ENCODE assay signal across 8 mouse cellular contexts in the genomic region with DNA sequence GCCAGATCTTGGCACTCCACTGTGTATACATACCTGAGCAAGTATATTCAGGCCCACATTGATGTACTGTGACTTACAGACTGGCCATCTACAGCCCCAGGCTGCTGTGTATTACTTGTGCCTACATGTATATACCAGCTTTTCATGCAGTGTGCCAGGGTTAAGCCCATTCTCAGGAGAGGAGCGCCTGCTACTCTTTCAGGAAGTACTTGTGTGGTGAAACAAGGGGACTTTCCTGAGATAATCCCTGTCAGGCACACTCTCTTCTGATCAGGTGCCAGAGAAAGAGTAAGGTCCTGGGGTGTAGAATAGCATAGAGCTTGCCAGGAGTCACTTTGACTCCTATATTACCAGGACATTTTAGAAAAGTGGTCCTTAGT. TPM values are rescaled to one million over a fixed set of nuclear protein-coding genes. Genes with fewer than 3 reads are reported as not detected.
DNase-seq lines count a peak whose midpoint lies in the region; ATAC-seq and TF ChIP-seq lines count a peak whose summit lies in the region.

No protein-coding gene starts in this region.

- no peaks in the 10 kb centered on the region for H3K27me3 ChIP-seq in kidney, embryonic 16.5 days (ENCODE audit: insufficient read depth, low read length)
- H3K27me3 ChIP-seq in intestine, embryonic 16.5 days (replicated peaks; ENCODE audit: control insufficient read depth, insufficient read depth, low read length) = no peaks in the 10 kb centered on the region
- no peaks in the 10 kb centered on the region for H3K27me3 ChIP-seq in midbrain, postnatal 0 days (ENCODE audit: insufficient read depth, low read length)

- 82% methylated on average over 1 of the region's 1 CpGs for WGBS in kidney, embryonic 16.5 days
- WGBS in intestine, embryonic 16.5 days = 91% methylated on average over 1 of the region's 1 CpGs
- 83% methylated on average over 1 of the region's 1 CpGs for WGBS in midbrain, postnatal 0 days

- no peak for DNase-seq in kidney, postnatal 10 days
- DNase-seq in midbrain, postnatal 0 days (ENCODE audit: low spot score) = no peak
- no peak for DNase-seq in right cerebral cortex, postnatal 25 days
- no peak for DNase-seq in right cerebral cortex, postnatal 4 days
- no peak for DNase-seq in adrenal gland, adult 18-20 months (ENCODE audit: low spot score in 2 of 2)

- no peak for TF ChIP-seq CTCF in midbrain, postnatal 0 days (IDR thresholded peaks at IDR 0.05)

- H3K4me2 ChIP-seq in kidney, embryonic 16.5 days (replicated peaks; ENCODE audit: low read depth, low read length) = peak overlapping the region; percentile 85
- H3K4me2 ChIP-seq in intestine, embryonic 16.5 days (ENCODE audit: low read depth, low read length) = peak overlapping the region; percentile 83
- peak overlapping the region; percentile 75 for H3K4me2 ChIP-seq in midbrain, postnatal 0 days (ENCODE audit: low read depth, low read length, poor library complexity, severe bottlenecking)

- H3K9ac ChIP-seq in kidney, embryonic 16.5 days (replicated peaks; ENCODE audit: low read length) = peak overlapping the region; percentile 91; the same call in 1 of the 2 replicates
- H3K9ac ChIP-seq in intestine, embryonic 16.5 days (ENCODE audit: low read depth, low read length) = 0 out of 2 replicates have a peak overlapping the region, but pooled peaks have one; percentile 22
- no peak overlapping the region for H3K9ac ChIP-seq in midbrain, postnatal 0 days (replicated peaks; ENCODE audit: low read length, poor library complexity, severe bottlenecking)

- peak overlapping the region; percentile 84 for H3K4me3 ChIP-seq in kidney, embryonic 16.5 days (ENCODE audit: low read length)
- H3K4me3 ChIP-seq in intestine, embryonic 16.5 days (ENCODE audit: low read length) = peak overlapping the region; percentile 81
- H3K4me3 ChIP-seq in midbrain, postnatal 0 days (ENCODE audit: low read depth, low read length) = peak overlapping the region; percentile 85

- H3K36me3 ChIP-seq in kidney, embryonic 16.5 days (ENCODE audit: insufficient read depth, low read length) = peaks cover 19% of the 10 kb centered on the region
- H3K36me3 ChIP-seq in intestine, embryonic 16.5 days (ENCODE audit: control insufficient read depth, insufficient read depth, low read length) = peaks cover 14% of the 10 kb centered on the region
- H3K36me3 ChIP-seq in midbrain, postnatal 0 days (ENCODE audit: insufficient read depth, low read length) = peaks cover 12% of the 10 kb centered on the region

- peak overlapping the region; percentile 96 for H3K27ac ChIP-seq in kidney, embryonic 16.5 days (ENCODE audit: low read length)
- peak overlapping the region; percentile 97 for H3K27ac ChIP-seq in intestine, embryonic 16.5 days (ENCODE audit: low read length)
- H3K27ac ChIP-seq in midbrain, postnatal 0 days (ENCODE audit: low read depth, low read length) = peak overlapping the region; percentile 80; the same call in 1 of the 2 replicates

- ATAC-seq in kidney, embryonic 16.5 days (ENCODE audit: low FRiP score, low TSS enrichment) = no peak
- ATAC-seq in erythroblast, adult 5-6 weeks (replicated peaks; ENCODE audit: low FRiP score, poor library complexity, severe bottlenecking) = peak; percentile 15; the same call in 1 of the 2 replicates
- ATAC-seq in intestine, embryonic 16.5 days = peak; percentile 4; the same call in 1 of the 2 replicates
- no peak for ATAC-seq in midbrain, postnatal 0 days (ENCODE audit: low FRiP score)

- no peaks in the 10 kb centered on the region for H3K9me3 ChIP-seq in kidney, embryonic 16.5 days (ENCODE audit: low read length)
- no peaks in the 10 kb centered on the region for H3K9me3 ChIP-seq in intestine, embryonic 16.5 days (ENCODE audit: control insufficient read depth, low read length)
- H3K9me3 ChIP-seq in midbrain, postnatal 0 days (ENCODE audit: low read length) = no peaks in the 10 kb centered on the region

- peaks cover 17% of the 10 kb centered on the region for H3K4me1 ChIP-seq in kidney, embryonic 16.5 days (ENCODE audit: insufficient read depth, low read length)
- peaks cover 19% of the 10 kb centered on the region for H3K4me1 ChIP-seq in intestine, embryonic 16.5 days (ENCODE audit: control insufficient read depth, insufficient read depth, low read length)
- peaks cover 6% of the 10 kb centered on the region; the same call in 1 of the 2 replicates for H3K4me1 ChIP-seq in midbrain, postnatal 0 days (ENCODE audit: insufficient read depth, low read length)

RNA-seq across cellular contexts. Expression of a gene that starts 0.4 kb away (rescaled TPM):
- 77.0 and 82.4 TPM in 2 replicates for polyA plus RNA-seq in kidney, embryonic 16.5 days (2015; fragmentation: Nextera tagmentation; extraction: Ambion mirVana)
- 6.1 and 21.7 TPM in 2 replicates for total RNA-seq in erythroblast, adult 5-6 weeks (2015; ENCODE audit: low replicate concordance)
- total RNA-seq in erythroblast, adult 5-6 weeks (2017; ENCODE audit: low replicate concordance) = 1.5 and 5.8 TPM in 2 replicates
- 49.2 and 53.5 TPM in 2 replicates for polyA plus RNA-seq in intestine, embryonic 16.5 days (2015; fragmentation: Nextera tagmentation; extraction: Ambion mirVana)
- total RNA-seq in midbrain, postnatal 0 days (2014; rRNA removed) = 37.3 and 39.8 TPM in 2 replicates
- 56.8 and 61.2 TPM in 2 replicates for polyA plus RNA-seq in midbrain, postnatal 0 days (2015; fragmentation: Nextera tagmentation; extraction: Ambion mirVana)
- total RNA-seq in adrenal gland, adult 18-20 months (2021) = 10 to 100 TPM; 25.6 to 42.3 TPM

RNA-seq across cellular contexts. Expression of a gene that starts 1.5 kb away (rescaled TPM):
- polyA plus RNA-seq in kidney, embryonic 16.5 days (2015; fragmentation: Nextera tagmentation; extraction: Ambion mirVana) = 38.8 and 41.6 TPM in 2 replicates
- total RNA-seq in erythroblast, adult 5-6 weeks (2015; ENCODE audit: low replicate concordance) = 0.77 and 2.9 TPM in 2 replicates
- total RNA-seq in erythroblast, adult 5-6 weeks (2017; ENCODE audit: low replicate concordance) = 3.3 and 4.3 TPM in 2 replicates
- polyA plus RNA-seq in intestine, embryonic 16.5 days (2015; fragmentation: Nextera tagmentation; extraction: Ambion mirVana) = 44.7 and 49.6 TPM in 2 replicates
- total RNA-seq in midbrain, postnatal 0 days (2014; rRNA removed) = 82.4 and 86.3 TPM in 2 replicates
- polyA plus RNA-seq in midbrain, postnatal 0 days (2015; fragmentation: Nextera tagmentation; extraction: Ambion mirVana) = 56.1 and 59.2 TPM in 2 replicates
- 10 to 100 TPM; 20.4 to 22.3 TPM for total RNA-seq in adrenal gland, adult 18-20 months (2021)

RNA-seq across cellular contexts. Expression of a gene that starts 19.6 kb away (rescaled TPM):
- polyA plus RNA-seq in kidney, embryonic 16.5 days (2015; fragmentation: Nextera tagmentation; extraction: Ambion mirVana) = 68.5 and 73.6 TPM in 2 replicates
- total RNA-seq in erythroblast, adult 5-6 weeks (2015; ENCODE audit: low replicate concordance) = not detected in 2 replicates
- not detected in 2 replicates for total RNA-seq in erythroblast, adult 5-6 weeks (2017; ENCODE audit: low replicate concordance)
- 26.6 and 33.6 TPM in 2 replicates for polyA plus RNA-seq in intestine, embryonic 16.5 days (2015; fragmentation: Nextera tagmentation; extraction: Ambion mirVana)
- 56.5 and 169 TPM in 2 replicates for total RNA-seq in midbrain, postnatal 0 days (2014; rRNA removed)
- 15.8 and 18.5 TPM in 2 replicates for polyA plus RNA-seq in midbrain, postnatal 0 days (2015; fragmentation: Nextera tagmentation; extraction: Ambion mirVana)
- total RNA-seq in adrenal gland, adult 18-20 months (2021) = 100 to 1,000 TPM; 107 to 134 TPM

RNA-seq across cellular contexts. Expression of a gene that starts 23.6 kb away (rescaled TPM):
- polyA plus RNA-seq in kidney, embryonic 16.5 days (2015; fragmentation: Nextera tagmentation; extraction: Ambion mirVana) = not detected in 2 replicates
- total RNA-seq in erythroblast, adult 5-6 weeks (2015; ENCODE audit: low replicate concordance) = not detected in 2 replicates
- not detected in 2 replicates for total RNA-seq in erythroblast, adult 5-6 weeks (2017; ENCODE audit: low replicate concordance)
- polyA plus RNA-seq in intestine, embryonic 16.5 days (2015; fragmentation: Nextera tagmentation; extraction: Ambion mirVana) = not detected in 2 replicates
- not detected in 2 replicates for total RNA-seq in midbrain, postnatal 0 days (2014; rRNA removed)
- not detected in 2 replicates for polyA plus RNA-seq in midbrain, postnatal 0 days (2015; fragmentation: Nextera tagmentation; extraction: Ambion mirVana)
- not detected for total RNA-seq in adrenal gland, adult 18-20 months (2021)

RNA-seq across cellular contexts. Expression of a gene that starts 30.5 kb away (rescaled TPM):
- polyA plus RNA-seq in kidney, embryonic 16.5 days (2015; fragmentation: Nextera tagmentation; extraction: Ambion mirVana) = 79.1 and 82.0 TPM in 2 replicates
- 57.9 and 59.6 TPM in 2 replicates for total RNA-seq in erythroblast, adult 5-6 weeks (2015; ENCODE audit: low replicate concordance)
- total RNA-seq in erythroblast, adult 5-6 weeks (2017; ENCODE audit: low replicate concordance) = 80.2 and 94.7 TPM in 2 replicates
- 35.7 and 42.8 TPM in 2 replicates for polyA plus RNA-seq in intestine, embryonic 16.5 days (2015; fragmentation: Nextera tagmentation; extraction: Ambion mirVana)
- 86.5 and 113 TPM in 2 replicates for total RNA-seq in midbrain, postnatal 0 days (2014; rRNA removed)
- polyA plus RNA-seq in midbrain, postnatal 0 days (2015; fragmentation: Nextera tagmentation; extraction: Ambion mirVana) = 48.2 and 50.7 TPM in 2 replicates
- 100 to 1,000 TPM; 172 to 248 TPM for total RNA-seq in adrenal gland, adult 18-20 months (2021)

Comparison
In these comparisons a context has a peak if more than half of its experiments do, and no peak if none do; other contexts are left out.
1. ATAC-seq: peak in erythroblast, adult 5-6 weeks (single experiment) and intestine, embryonic 16.5 days (single experiment); none in kidney, embryonic 16.5 days (single experiment) and midbrain, postnatal 0 days (single experiment).
2. RNA of a gene that starts 1.5 kb away (total RNA-seq): 82.4 to 86.3 TPM in midbrain, postnatal 0 days and 20.4 to 22.3 TPM in adrenal gland, adult 18-20 months; 0.77 to 4.3 TPM in erythroblast, adult 5-6 weeks; every median in the first group is over 4 times any median in the second.
3. RNA of a gene that starts 19.6 kb away (total RNA-seq): 107 to 134 TPM in adrenal gland, adult 18-20 months and 56.5 to 169 TPM in midbrain, postnatal 0 days; not detected in erythroblast, adult 5-6 weeks; every median in the first group is over 10 times any median in the second.
4. Peak in every context shown above with its lines, with median percentiles within 50 percentile points of each other: H3K27ac ChIP-seq, H3K4me2 ChIP-seq and H3K4me3 ChIP-seq.